Mouse (Mus musculus) midbrain, embryonic 12.5 days (tissue): Measurements from ENCODE around the gene Ccnjl. TPM values are rescaled to one million over a fixed set of nuclear protein-coding genes. Genes with fewer than 3 reads are reported as not detected.

Source experiments
- ATAC-seq: fragments of 200-750 bp; cut with Nextera tagmentation; 2 replicates; pipeline ENCODE4 v1.8.0; 2017; ENCODE audit warnings: low read depth, moderate TSS enrichment, moderate library complexity; ENCODE audit not compliant: low FRiP score
- H3K27ac ChIP-seq: fragments of 300-500 bp; sonication (generic); replicated peaks from 2 replicates; pipeline ENCODE4 v1.5.1; 2016; ENCODE audit warnings: mild to moderate bottlenecking
- H3K27me3 ChIP-seq: fragments of 300-500 bp; sonication (generic); 2 replicates; pipeline ENCODE4 v1.6.1; 2016; ENCODE audit warnings: mild to moderate bottlenecking
- H3K36me3 ChIP-seq: fragments of 300-500 bp; sonication (generic); 2 replicates; pipeline ENCODE4 v1.6.1; 2016
- H3K4me1 ChIP-seq: fragments of 300-500 bp; sonication (generic); 2 replicates; pipeline ENCODE4 v1.6.1; 2016
- H3K4me2 ChIP-seq: fragments of 300-500 bp; sonication (generic); replicated peaks from 2 replicates; pipeline ENCODE4 v1.6.1; 2016; ENCODE audit warnings: mild to moderate bottlenecking, moderate library complexity
- H3K4me3 ChIP-seq: fragments of 300-500 bp; sonication (generic); 2 replicates; pipeline ENCODE4 v1.5.1; 2016; ENCODE audit warnings: mild to moderate bottlenecking
- H3K9ac ChIP-seq: fragments of 300-500 bp; sonication (generic); replicated peaks from 2 replicates; pipeline ENCODE4 v1.6.1; 2016; ENCODE audit warnings: mild to moderate bottlenecking, moderate library complexity
- H3K9me3 ChIP-seq: fragments of 300-500 bp; sonication (generic); 2 replicates; pipeline ENCODE4 v1.6.1; 2016; ENCODE audit warnings: mild to moderate bottlenecking
- WGBS: fragments of 180-500 bp; shearing (Covaris S2); methylation state at CpG from one replicate; pipeline ENCODE4 v1.1.7; 2016; 5-methylcytosine and 5-hydroxymethylcytosine counted together
- polyA plus RNA-seq: library from polyadenylated mRNA; unstranded; fragments of >200 nt; fragmentation: Nextera tagmentation; extraction: Ambion mirVana; gene quantifications from 2 replicates; pipeline ENCODE4 v1.2.1, GENCODE M21; 2016

Gene Ccnjl
- polyA plus RNA-seq, 1 experiment from 2014 or later, result 32.4 TPM

DNA sequence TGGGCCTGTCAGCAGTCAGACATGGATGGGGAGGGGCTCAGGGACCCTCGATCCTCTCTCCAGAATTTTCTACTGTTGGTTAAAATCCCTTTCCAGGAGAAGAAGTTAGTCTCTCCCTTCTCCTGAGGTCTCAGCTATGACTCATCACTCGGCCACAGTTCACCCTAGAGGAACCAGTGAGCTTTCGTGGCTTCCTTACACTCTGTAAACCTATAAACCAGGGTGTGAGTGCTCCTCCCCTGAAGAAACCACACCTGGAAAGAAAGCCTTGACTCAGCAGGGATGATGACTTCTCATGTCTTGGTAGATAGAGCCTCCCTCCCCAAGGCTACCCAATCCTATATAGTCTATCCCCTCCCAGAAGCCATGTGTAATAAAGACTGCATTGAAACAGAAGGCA, 23.2 kb downstream of the Ccnjl start:
- Histone ChIP-seq H3K9ac (no peak overlapping the region), H3K4me2 (no peak overlapping the region), H3K27me3 (no peaks in the 10 kb centered on the region), H3K4me3 (no peak overlapping the region), H3K27ac (no peak overlapping the region), H3K9me3 (no peaks in the 10 kb centered on the region), H3K4me1 (peaks cover 39% of the 10 kb centered on the region), H3K36me3 (peaks cover 13% of the 10 kb centered on the region)
- no peak for ATAC-seq
- WGBS, result 87% methylated on average over 3 of the region's 3 CpGs

DNA sequence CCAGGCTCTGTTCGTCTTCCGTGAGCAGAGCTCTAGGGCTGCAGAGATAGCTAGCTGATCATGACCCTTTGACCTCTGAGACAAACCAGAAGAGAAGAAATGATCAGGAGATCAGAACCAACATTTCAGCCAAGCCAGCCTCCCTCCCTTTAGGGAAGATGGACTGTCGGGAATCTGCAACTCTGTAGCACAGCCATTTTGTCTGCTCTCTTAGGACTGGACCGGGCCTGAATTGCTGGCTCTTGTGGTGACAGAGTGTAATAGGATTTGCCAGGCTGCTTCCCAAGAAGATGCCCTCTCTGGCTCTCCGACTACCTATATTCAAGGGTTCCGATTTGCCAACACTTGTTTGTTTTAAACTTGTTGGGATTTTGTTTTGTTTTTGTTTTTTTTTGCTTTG, 24.1 kb downstream of the Ccnjl start:
- Histone ChIP-seq H3K36me3 (peaks cover 22% of the 10 kb centered on the region), H3K9me3 (no peaks in the 10 kb centered on the region), H3K4me1 (peaks cover 32% of the 10 kb centered on the region), H3K4me3 (no peak overlapping the region), H3K27me3 (no peaks in the 10 kb centered on the region), H3K27ac (no peak overlapping the region), H3K4me2 (no peak overlapping the region), H3K9ac (no peak overlapping the region)
- 54% methylated on average over 6 of the region's 6 CpGs for WGBS
- ATAC-seq, result no peak

DNA sequence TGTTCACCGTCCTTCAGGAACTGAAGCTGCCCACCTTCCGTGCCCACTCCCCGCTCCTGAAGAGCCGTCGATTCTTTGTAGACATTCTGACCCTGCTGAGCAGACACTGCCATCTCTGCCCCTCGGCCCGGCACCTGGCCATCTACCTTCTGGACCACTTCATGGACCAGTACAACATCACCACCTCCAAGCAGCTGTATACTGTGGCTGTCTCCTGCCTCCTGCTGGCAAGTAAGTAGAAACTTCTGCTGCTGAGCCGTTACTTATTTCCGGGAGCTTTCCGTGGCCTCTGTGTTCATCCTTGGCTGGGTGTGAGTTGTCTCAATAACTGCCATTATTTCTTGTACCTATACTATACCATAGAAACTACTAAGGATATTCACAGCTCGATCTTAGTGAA, 28.0 kb downstream of the Ccnjl start:
- Histone ChIP-seq H3K4me2 (no peak overlapping the region), H3K9ac (no peak overlapping the region), H3K9me3 (no peaks in the 10 kb centered on the region), H3K27me3 (no peaks in the 10 kb centered on the region), H3K4me3 (no peak overlapping the region), H3K27ac (no peak overlapping the region), H3K36me3 (peaks cover 36% of the 10 kb centered on the region), H3K4me1 (peaks cover 25% of the 10 kb centered on the region)
- ATAC-seq, result no peak
- 90% methylated on average over 11 of the region's 11 CpGs for WGBS

GRCm38 (mm10) chr11:43559515-43560292, 31.1 kb downstream of the Ccnjl start:
- H3K27me3 ChIP-seq, result no peaks in the 10 kb centered on the region
- H3K27ac ChIP-seq, result peak overlapping the region; percentile 76
- H3K9me3 ChIP-seq, result no peaks in the 10 kb centered on the region
- H3K9ac ChIP-seq, result 0 out of 2 replicates have a peak overlapping the region, but pooled peaks have one; percentile 34
- no peak overlapping the region; the same call in 1 of the 2 replicates for H3K4me2 ChIP-seq
- whole genome bisulfite sequencing, result 3% methylated on average over 6 of the region's 6 CpGs
- H3K4me1 ChIP-seq, result peaks cover 37% of the 10 kb centered on the region
- H3K36me3 ChIP-seq, result peaks cover 40% of the 10 kb centered on the region
- no peak overlapping the region for H3K4me3 ChIP-seq
- peak; percentile 78 for ATAC-seq

GRCm38 (mm10) chr11:43563654-43564244, 35.2 kb downstream of the Ccnjl start:
- peak overlapping the region; percentile 42 for H3K27ac ChIP-seq
- H3K36me3 ChIP-seq, result peaks cover 14% of the 10 kb centered on the region
- H3K4me1 ChIP-seq, result peaks cover 58% of the 10 kb centered on the region

GRCm38 (mm10) chr11:43565414-43565813, 36.8 kb downstream of the Ccnjl start:
- ATAC-seq, result peak; percentile 13; the same call in 1 of the 2 replicates
- H3K9me3 ChIP-seq, result no peaks in the 10 kb centered on the region
- H3K27me3 ChIP-seq, result no peaks in the 10 kb centered on the region
- peak overlapping the region; percentile 70 for H3K27ac ChIP-seq
- H3K9ac ChIP-seq, result no peak overlapping the region; the same call in 1 of the 2 replicates
- peaks cover 11% of the 10 kb centered on the region; the same call in 1 of the 2 replicates for H3K36me3 ChIP-seq
- peak overlapping the region; percentile 15; the same call in 1 of the 2 replicates for H3K4me2 ChIP-seq
- H3K4me3 ChIP-seq, result no peak overlapping the region
- WGBS, result 16% methylated on average over 2 of the region's 2 CpGs
- H3K4me1 ChIP-seq, result peaks cover 51% of the 10 kb centered on the region

More at GRCm38 (mm10) chr11:43563654-43564244, 35.2 kb downstream of the Ccnjl start:
- no peak overlapping the region for H3K9ac ChIP-seq
- no peak; the same call in 1 of the 2 replicates for ATAC-seq
- WGBS, result 66% methylated on average over 10 of the region's 10 CpGs
- no peak overlapping the region for H3K4me3 ChIP-seq
- no peaks in the 10 kb centered on the region for H3K9me3 ChIP-seq
- H3K27me3 ChIP-seq, result no peaks in the 10 kb centered on the region
- H3K4me2 ChIP-seq, result no peak overlapping the region

GRCm38 (mm10) chr11:43565852-43566251, 37.3 kb downstream of the Ccnjl start:
- no peak overlapping the region for H3K4me3 ChIP-seq
- no peaks in the 10 kb centered on the region for H3K27me3 ChIP-seq
- no peak overlapping the region; the same call in 1 of the 2 replicates for H3K9ac ChIP-seq
- peak overlapping the region; percentile 70 for H3K27ac ChIP-seq
- 3% methylated on average over 8 of the region's 8 CpGs for WGBS
- H3K9me3 ChIP-seq, result no peaks in the 10 kb centered on the region
- peaks cover 48% of the 10 kb centered on the region for H3K4me1 ChIP-seq
- peak overlapping the region; percentile 15; the same call in 1 of the 2 replicates for H3K4me2 ChIP-seq
- peaks cover 11% of the 10 kb centered on the region; the same call in 1 of the 2 replicates for H3K36me3 ChIP-seq
- peak; percentile 65 for ATAC-seq

DNA sequence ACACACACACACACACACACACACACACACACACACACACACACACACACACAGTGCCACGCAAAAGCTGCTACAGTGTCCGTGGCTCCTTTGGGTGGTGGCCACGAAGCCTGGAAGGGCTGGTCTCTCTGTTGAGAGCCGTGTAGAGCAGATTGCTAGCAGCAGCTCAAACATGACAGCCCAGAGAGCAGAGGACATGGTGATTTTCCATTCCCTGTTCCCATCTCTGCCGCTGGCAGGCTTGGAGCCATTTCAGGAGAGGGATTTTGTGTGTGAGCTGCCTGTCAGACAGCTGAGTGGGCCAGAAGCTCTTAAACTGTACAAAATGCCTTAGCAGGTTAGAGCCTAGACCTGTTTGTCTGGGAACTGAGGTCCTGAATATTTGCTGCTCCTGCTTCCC, 38.1 kb downstream of the Ccnjl start:
- Histone ChIP-seq H3K4me1 (peaks cover 52% of the 10 kb centered on the region), H3K4me2 (no peak overlapping the region), H3K9me3 (no peaks in the 10 kb centered on the region), H3K9ac (no peak overlapping the region), H3K36me3 (peaks cover 11% of the 10 kb centered on the region; the same call in 1 of the 2 replicates), H3K27me3 (no peaks in the 10 kb centered on the region), H3K4me3 (no peak overlapping the region), H3K27ac (peak overlapping the region; percentile 70)
- ATAC-seq, result no peak
- WGBS, result 58% methylated on average over 5 of the region's 5 CpGs

- 64% methylated on average over 5 of the region's 5 CpGs for WGBS
- Histone ChIP-seq H3K27ac (no peak overlapping the region), H3K36me3 (peaks cover under 1% of the 10 kb centered on the region; the same call in 1 of the 2 replicates), H3K9ac (no peak overlapping the region), H3K4me1 (peaks cover 55% of the 10 kb centered on the region), H3K27me3 (no peaks in the 10 kb centered on the region), H3K4me3 (no peak overlapping the region), H3K9me3 (no peaks in the 10 kb centered on the region), H3K4me2 (no peak overlapping the region)
- ATAC-seq, result no peak
Measured at GRCm38 (mm10) chr11:43568263-43568662, 39.7 kb downstream of the Ccnjl start.

GRCm38 (mm10) chr11:43569188-43569587, 40.6 kb downstream of the Ccnjl start:
- Histone ChIP-seq H3K9ac (no peak overlapping the region), H3K27me3 (no peaks in the 10 kb centered on the region), H3K9me3 (no peaks in the 10 kb centered on the region), H3K36me3 (no peaks in the 10 kb centered on the region), H3K4me1 (peaks cover 47% of the 10 kb centered on the region), H3K27ac (0 out of 2 replicates have a peak overlapping the region, but pooled peaks have one; percentile 7), H3K4me2 (no peak overlapping the region), H3K4me3 (no peak overlapping the region)
- no peak for ATAC-seq
- WGBS, result 87% methylated on average over 5 of the region's 5 CpGs

DNA sequence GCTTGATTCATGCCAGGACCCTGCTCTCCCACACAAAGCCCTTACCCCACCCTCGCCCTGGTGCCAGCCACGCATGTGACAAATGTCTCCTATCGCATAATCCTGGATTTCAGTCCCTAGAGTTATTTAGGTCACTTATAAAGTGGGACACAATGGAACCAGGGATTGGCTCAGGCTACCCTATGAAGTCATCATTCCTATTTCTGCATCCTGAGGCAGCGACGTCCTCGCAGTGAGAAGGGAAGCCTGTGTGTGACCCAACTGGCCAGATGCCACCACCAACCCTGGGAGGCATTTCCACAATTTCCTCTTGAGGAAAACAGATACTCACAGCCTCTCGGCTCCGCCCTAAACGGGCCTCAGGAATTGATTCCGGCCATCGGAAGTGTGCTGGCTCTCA, 41.0 kb downstream of the Ccnjl start:
- ATAC-seq, result no peak
- Histone ChIP-seq H3K27me3 (no peaks in the 10 kb centered on the region), H3K4me2 (no peak overlapping the region), H3K36me3 (no peaks in the 10 kb centered on the region), H3K4me1 (peaks cover 43% of the 10 kb centered on the region), H3K9ac (no peak overlapping the region), H3K27ac (0 out of 2 replicates have a peak overlapping the region, but pooled peaks have one; percentile 7), H3K4me3 (no peak overlapping the region), H3K9me3 (no peaks in the 10 kb centered on the region)
- WGBS, result 76% methylated on average over 11 of the region's 11 CpGs

DNA sequence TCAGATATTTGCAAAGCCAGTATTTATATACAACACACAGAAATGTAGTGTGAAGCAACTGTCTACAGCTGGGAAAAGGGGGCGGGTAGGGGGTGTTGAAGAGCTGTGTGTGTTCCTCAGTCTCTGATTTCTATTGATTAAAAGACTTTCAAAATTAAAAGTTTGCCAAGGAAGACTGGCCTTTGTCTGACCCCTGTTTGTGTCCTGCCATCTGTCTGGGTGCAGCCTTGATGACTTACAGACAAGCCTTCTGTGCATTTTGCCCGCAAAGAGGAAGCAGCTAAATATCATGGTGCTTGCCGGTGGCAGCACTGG, 46.4 kb downstream of the Ccnjl start:
- H3K36me3 ChIP-seq, result peaks cover 10% of the 10 kb centered on the region
- 5% methylated on average over 3 of the region's 3 CpGs for WGBS
- H3K27me3 ChIP-seq, result no peaks in the 10 kb centered on the region
- no peaks in the 10 kb centered on the region for H3K9me3 ChIP-seq
- H3K9ac ChIP-seq, result peak overlapping the region; percentile 47
- peak overlapping the region; percentile 97 for H3K27ac ChIP-seq
- peaks cover 41% of the 10 kb centered on the region for H3K4me1 ChIP-seq
- peak overlapping the region; percentile 43 for H3K4me2 ChIP-seq
- no peak for ATAC-seq
- no peak overlapping the region for H3K4me3 ChIP-seq
